Mouse (Mus musculus): ENCODE data around the gene Obp2a. TPM values are rescaled to one million over a fixed set of nuclear protein-coding genes. Genes with fewer than 3 reads are reported as not detected.
"Not testable (repeated sequence)": the region's sequence is repeated elsewhere in the genome, so short reads cannot be mapped to it uniquely, and the experiment has no call there.

Obp2a gene
- polyA plus RNA-seq, 1 experiment, result not detected

DNA sequence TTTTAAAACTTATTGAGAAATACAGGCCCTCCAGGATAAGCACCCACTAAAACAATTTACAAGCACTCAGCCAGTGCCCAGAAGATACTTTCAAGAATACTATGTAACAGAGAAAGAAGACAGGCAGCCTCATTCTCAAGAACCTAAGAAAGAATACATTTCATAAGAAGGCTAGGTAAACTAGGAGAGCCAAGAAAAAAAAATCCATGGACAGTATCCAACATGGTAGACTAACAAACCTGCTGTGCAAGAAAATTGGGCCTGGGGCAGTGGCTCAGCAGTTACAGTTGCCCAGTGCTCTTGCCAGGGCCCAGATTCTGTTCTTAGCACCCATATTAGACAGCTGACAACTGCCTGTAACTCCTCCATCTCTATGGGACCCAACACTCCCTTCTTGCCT, 17.4 kb downstream of the Obp2a start:
- no peak overlapping the region for H3K4me3 ChIP-seq (replicated peaks; ENCODE audit: insufficient read depth, low read depth, low read length)
- no peaks in the 10 kb centered on the region for H3K4me1 ChIP-seq (ENCODE audit: control insufficient read depth, insufficient read depth, low read length)
- no peaks in the 10 kb centered on the region for H3K27me3 ChIP-seq (ENCODE audit: control insufficient read depth, insufficient read depth, low read length)
- TF ChIP-seq CTCF (IDR thresholded peaks at IDR 0.05; ENCODE audit: borderline replicate concordance, insufficient read depth, low read depth, low read length), result no peak
- no peak for TF ChIP-seq POLR2A (IDR thresholded peaks at IDR 0.05; ENCODE audit: borderline replicate concordance, insufficient read depth, low read length)
- no peak for DNase-seq
- H3K27ac ChIP-seq (ENCODE audit: insufficient read depth, low read length), result no peak overlapping the region

DNA sequence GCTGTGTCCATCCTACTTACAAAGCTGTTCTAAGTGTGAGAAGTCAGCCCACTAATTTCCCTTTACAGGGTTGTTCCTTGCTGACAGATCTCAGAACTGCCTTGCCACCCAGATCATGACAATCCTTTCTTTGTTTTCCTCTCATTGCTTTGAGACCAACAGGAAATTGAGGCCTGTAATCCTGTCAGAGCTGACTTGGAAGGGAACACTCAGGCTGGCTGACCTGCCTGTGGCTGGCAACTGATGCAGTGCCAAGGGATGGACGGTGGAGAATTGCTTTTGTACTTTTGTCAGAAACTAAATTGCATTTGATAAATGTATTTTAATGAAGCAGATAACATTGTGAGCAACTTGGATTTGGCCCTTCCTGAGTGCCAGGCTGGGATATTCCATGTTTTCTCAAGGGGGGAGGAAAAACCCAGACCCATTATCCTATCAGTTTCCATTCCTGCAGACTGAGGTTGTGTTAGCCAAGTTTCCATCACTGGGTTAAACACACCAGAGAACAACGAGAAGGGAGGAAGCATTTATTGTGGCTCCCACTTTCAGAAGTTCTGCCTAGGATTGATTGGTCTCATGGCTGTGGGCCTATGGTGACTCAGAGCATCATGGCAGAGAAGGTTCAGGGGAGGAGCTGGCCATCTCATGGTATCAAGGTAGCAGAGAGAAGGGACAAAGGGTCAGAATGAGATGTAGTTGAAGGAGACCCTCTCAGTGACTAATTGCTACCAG, 33.5 kb downstream of the Obp2a start:
- Histone ChIP-seq H3K4me1 (ENCODE audit: control insufficient read depth, insufficient read depth, low read length) (no peaks in the 10 kb centered on the region), H3K27me3 (ENCODE audit: control insufficient read depth, insufficient read depth, low read length) (no peaks in the 10 kb centered on the region), H3K4me3 (replicated peaks; ENCODE audit: insufficient read depth, low read depth, low read length) (no peak overlapping the region), H3K27ac (ENCODE audit: insufficient read depth, low read length) (no peak overlapping the region)
- no peak for DNase-seq
- TF ChIP-seq POLR2A (IDR thresholded peaks at IDR 0.05; ENCODE audit: borderline replicate concordance, insufficient read depth, low read length) (no peak), CTCF (IDR thresholded peaks at IDR 0.05; ENCODE audit: borderline replicate concordance, insufficient read depth, low read depth, low read length) (no peak)
- WGBS, result 31% methylated on average over 2 of the region's 2 CpGs

DNA sequence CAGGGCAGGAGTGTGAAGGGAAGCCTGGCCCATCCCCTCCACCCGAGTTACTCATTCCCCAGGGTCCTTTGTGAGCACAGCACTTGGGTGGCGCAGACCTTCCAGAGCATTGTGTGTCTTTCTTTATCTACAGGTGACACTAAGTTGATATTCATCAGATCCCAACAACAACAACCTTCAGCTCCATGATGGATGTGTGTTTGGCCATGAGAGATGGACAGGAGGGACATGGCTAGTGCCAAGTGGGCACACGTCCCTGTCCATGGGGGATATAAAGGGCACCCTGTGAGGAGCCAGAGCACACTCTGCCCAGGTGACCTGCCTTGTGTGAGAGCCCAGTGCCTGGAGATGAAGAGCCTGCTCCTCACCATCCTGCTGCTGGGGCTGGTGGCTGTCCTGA, 36.9 kb downstream of the Obp2a start, which contains the start of gene Obp2b:
Gene Obp2b (plus strand): TSS at position 301 of the 400 bp plus-strand sequence.
- H3K4me3 ChIP-seq (replicated peaks; ENCODE audit: insufficient read depth, low read depth, low read length); H3K4me1 ChIP-seq (ENCODE audit: control insufficient read depth, insufficient read depth, low read length); H3K27me3 ChIP-seq (ENCODE audit: control insufficient read depth, insufficient read depth, low read length); DNase-seq; H3K27ac ChIP-seq (ENCODE audit: insufficient read depth, low read length): not testable (repeated sequence)
- 66% methylated on average over 3 of the region's 3 CpGs for WGBS

DNA sequence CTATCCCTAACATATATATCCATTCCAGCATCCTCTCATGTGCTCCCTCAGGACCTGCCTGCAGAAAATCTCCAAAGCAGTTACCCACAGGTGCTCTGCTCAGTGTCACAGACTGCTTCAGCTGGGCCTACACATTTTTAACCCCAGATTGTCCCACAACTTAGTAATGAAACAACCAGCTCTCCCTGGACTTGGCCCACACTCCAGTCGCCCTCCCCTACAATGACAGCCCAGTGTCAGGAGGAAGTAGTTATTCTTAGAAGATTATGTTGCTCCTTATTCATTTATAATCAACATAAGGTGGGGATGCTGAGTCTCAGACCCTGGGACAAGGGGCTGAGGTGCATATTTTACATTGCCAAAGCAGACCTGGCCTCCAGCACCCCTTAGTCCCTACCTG, 41.8 kb downstream of the Obp2a start:
- Histone ChIP-seq H3K27me3 (ENCODE audit: control insufficient read depth, insufficient read depth, low read length) (no peaks in the 10 kb centered on the region), H3K27ac (ENCODE audit: insufficient read depth, low read length) (no peak overlapping the region), H3K4me3 (replicated peaks; ENCODE audit: insufficient read depth, low read depth, low read length) (no peak overlapping the region), H3K4me1 (ENCODE audit: control insufficient read depth, insufficient read depth, low read length) (no peaks in the 10 kb centered on the region)
- WGBS, result 46% methylated on average over 1 of the region's 1 CpGs
- no peak for TF ChIP-seq CTCF (IDR thresholded peaks at IDR 0.05; ENCODE audit: borderline replicate concordance, insufficient read depth, low read depth, low read length)
- TF ChIP-seq POLR2A (IDR thresholded peaks at IDR 0.05; ENCODE audit: borderline replicate concordance, insufficient read depth, low read length), result no peak
- no peak for DNase-seq

Other genes starting within 250 kb of the Obp2a start
- gene Clic3, start 243.2 kb upstream of the Obp2a start, polyA plus RNA-seq (2012; rRNA removed), result 0.84 and 2.8 TPM in 2 replicates
- 196 and 230 TPM in 2 replicates for gene Paxx, start 238.9 kb upstream of the Obp2a start, polyA plus RNA-seq (2012; rRNA removed)
- gene Ptgds, start 230.0 kb upstream of the Obp2a start, polyA plus RNA-seq (2012; rRNA removed), result 2,130 and 2,485 TPM in 2 replicates
- not detected in 2 replicates for gene Lcn12, start 206.1 kb upstream of the Obp2a start, polyA plus RNA-seq (2012; rRNA removed)
- 54.7 and 59.4 TPM in 2 replicates for gene Fbxw5, start 199.3 kb upstream of the Obp2a start, polyA plus RNA-seq (2012; rRNA removed)
- 3.6 and 4.2 TPM in 2 replicates for gene C8g, start 198.3 kb upstream of the Obp2a start, polyA plus RNA-seq (2012; rRNA removed)
- 12.3 and 12.5 TPM in 2 replicates for gene Traf2, start 153.1 kb upstream of the Obp2a start, polyA plus RNA-seq (2012; rRNA removed)
- 345 and 350 TPM in 2 replicates for gene Edf1, start 142.2 kb upstream of the Obp2a start, polyA plus RNA-seq (2012; rRNA removed)
- gene Mamdc4, start 125.2 kb upstream of the Obp2a start, polyA plus RNA-seq (2012; rRNA removed), result 3.0 and 4.4 TPM in 2 replicates
- gene Phpt1, start 124.8 kb upstream of the Obp2a start, polyA plus RNA-seq (2012; rRNA removed), result 176 and 186 TPM in 2 replicates
- gene Ajm1, start 118.3 kb upstream of the Obp2a start, polyA plus RNA-seq (2012; rRNA removed), result 257 and 312 TPM in 2 replicates
- gene Rabl6, start 91.5 kb upstream of the Obp2a start, polyA plus RNA-seq (2012; rRNA removed), result 161 and 172 TPM in 2 replicates
- 0.05 TPM in 1 of 2 replicates, not detected in the other for gene Ccdc183, start 82.4 kb upstream of the Obp2a start, polyA plus RNA-seq (2012; rRNA removed)
- 79.7 and 85.7 TPM in 2 replicates for gene Tmem141, start 78.0 kb upstream of the Obp2a start, polyA plus RNA-seq (2012; rRNA removed)
- 0.31 and 0.35 TPM in 2 replicates for gene Fcna, start 72.0 kb upstream of the Obp2a start, polyA plus RNA-seq (2012; rRNA removed)
- not detected in 2 replicates for gene Lcn8, start 46.9 kb upstream of the Obp2a start, polyA plus RNA-seq (2012; rRNA removed)
- not detected in 2 replicates for gene Lcn5, start 42.1 kb upstream of the Obp2a start, polyA plus RNA-seq (2012; rRNA removed)
- not detected in 2 replicates for gene Lcn6, start 23.3 kb upstream of the Obp2a start, polyA plus RNA-seq (2012; rRNA removed)
- gene Lcn10, start 17.3 kb upstream of the Obp2a start, polyA plus RNA-seq (2012; rRNA removed), result not detected in 2 replicates
- gene Bmyc, start 6.7 kb downstream of the Obp2a start, polyA plus RNA-seq (2012; rRNA removed), result 99.5 and 101 TPM in 2 replicates
- not detected in 2 replicates for gene Obp2b, start 37.0 kb downstream of the Obp2a start, polyA plus RNA-seq (2012; rRNA removed)
- not detected in 2 replicates for gene Lcn3, start 65.5 kb downstream of the Obp2a start, polyA plus RNA-seq (2012; rRNA removed)
- not detected in 2 replicates for gene Lcn11, start 77.0 kb downstream of the Obp2a start, polyA plus RNA-seq (2012; rRNA removed)
- gene Gm13539, start 82.2 kb downstream of the Obp2a start, polyA plus RNA-seq (2012; rRNA removed), result not detected in 2 replicates
- not detected in 2 replicates for gene Glt6d1, start 115.8 kb downstream of the Obp2a start, polyA plus RNA-seq (2012; rRNA removed)
- 0.13 TPM in 1 of 2 replicates, not detected in the other for gene Lcn9, start 123.1 kb downstream of the Obp2a start, polyA plus RNA-seq (2012; rRNA removed)
- gene Sohlh1, start 147.2 kb downstream of the Obp2a start, polyA plus RNA-seq (2012; rRNA removed), result 0.08 TPM in 1 of 2 replicates, not detected in the other
- gene Kcnt1, start 163.7 kb downstream of the Obp2a start, polyA plus RNA-seq (2012; rRNA removed), result 409 and 456 TPM in 2 replicates